Mouse (Mus musculus) kidney, postnatal 0 days (tissue): ENCODE data around the gene 1700001L19Rik. TPM values are rescaled to one million over a fixed set of nuclear protein-coding genes. Genes with fewer than 3 reads are reported as not detected.
"Not testable (repeated sequence)": the region's sequence is repeated elsewhere in the genome, so short reads cannot be mapped to it uniquely, and the experiment has no call there.

Experiments
- ATAC-seq: fragments of 200-750 bp; cut with Nextera tagmentation; replicated peaks from 2 replicates; pipeline ENCODE4 v1.8.0; 2017; ENCODE audit warnings: low read depth, moderate number of reproducible peaks, moderate TSS enrichment, moderate library complexity; ENCODE audit not compliant: low FRiP score
- DNase-seq: peaks from one replicate; pipeline ENCODE4 v3.0.0-alpha.2; 2016; ENCODE audit warnings: low spot score
- H3K27ac ChIP-seq: fragments of 300-500 bp; sonication (generic); 2 replicates; pipeline ENCODE4 v1.5.1; 2014; ENCODE audit warnings: mild to moderate bottlenecking
- H3K27me3 ChIP-seq: fragments of 300-500 bp; sonication (generic); 2 replicates; pipeline ENCODE4 v1.6.1; 2014; ENCODE audit warnings: low read length, mixed read lengths; ENCODE audit not compliant: insufficient read depth
- H3K36me3 ChIP-seq: fragments of 300-500 bp; sonication (generic); 2 replicates; pipeline ENCODE4 v1.6.1; 2014; ENCODE audit warnings: low read length, mixed read lengths; ENCODE audit not compliant: insufficient read depth
- H3K4me1 ChIP-seq: fragments of 300-500 bp; sonication (generic); replicated peaks from 2 replicates; pipeline ENCODE4 v1.6.1; 2014; ENCODE audit warnings: antibody characterized with exemption, low read length, mixed read lengths; ENCODE audit not compliant: insufficient read depth
- H3K4me2 ChIP-seq: fragments of 300-500 bp; sonication (generic); 2 replicates; pipeline ENCODE4 v1.6.1; 2014; ENCODE audit warnings: mild to moderate bottlenecking, low read length, moderate library complexity, mixed read lengths
- H3K4me3 ChIP-seq: fragments of 300-500 bp; sonication (generic); replicated peaks from 2 replicates; pipeline ENCODE4 v1.5.1; 2014; ENCODE audit warnings: low read depth, low read length
- H3K9ac ChIP-seq: fragments of 300-500 bp; sonication (generic); 2 replicates; pipeline ENCODE4 v1.6.1; 2014; ENCODE audit warnings: low read depth, low read length
- H3K9me3 ChIP-seq: fragments of 300-500 bp; sonication (generic); replicated peaks from 2 replicates; pipeline ENCODE4 v1.6.1; 2016; ENCODE audit warnings: low read length, inconsistent platforms, mixed read lengths
- CTCF ChIP-seq: IDR thresholded peaks from 2 replicates; pipeline ENCODE4 v1.5.1; 2016; ENCODE audit warnings: antibody characterized with exemption, low read depth, mild to moderate bottlenecking, moderate library complexity
- WGBS: fragments of 180-500 bp; shearing (Covaris S2); extraction: QIAGEN DNeasy Blood & Tissue Kit; methylation state at CpG from one replicate; pipeline ENCODE4 v1.1.7; 2014; 5-methylcytosine and 5-hydroxymethylcytosine counted together
- polyA plus RNA-seq: library from polyadenylated mRNA; unstranded; fragments of >200 nt; fragmentation: Nextera tagmentation; extraction: Ambion mirVana; gene quantifications from 2 replicates; pipeline ENCODE4 v1.2.1, GENCODE M21; 2015

The 1700001L19Rik gene
- polyA plus RNA-seq: 0.40 and 0.43 TPM in 2 replicates

- ATAC-seq (no peak), DNase-seq (no peak)
- Histone ChIP-seq H3K4me1 (no peaks in the 10 kb centered on the region), H3K36me3 (no peaks in the 10 kb centered on the region), H3K9me3 (no peaks in the 10 kb centered on the region), H3K4me2 (peak within 1 kb of the TSS; percentile 45), H3K27ac (no peak within 1 kb of the TSS), H3K27me3 (no peaks in the 10 kb centered on the region), H3K9ac (no peak within 1 kb of the TSS), H3K4me3 (no peak within 1 kb of the TSS)
- no peak for TF ChIP-seq CTCF
- WGBS: 12% methylated on average over 10 of the region's 10 CpGs
Observed at GRCm38 (mm10) chr13:68597199-68597598, at the start of gene 1700001L19Rik. 1700001L19Rik (plus strand) TSS chr13:68597421.

- DNase-seq: peak; percentile 52
Observed at GRCm38 (mm10) chr13:68553391-68553790, 43.8 kb upstream of the 1700001L19Rik start.

GRCm38 (mm10) chr13:68568110-68568509 is 29.1 kb upstream of the 1700001L19Rik start:
- no peak for DNase-seq
- 99% methylated on average over 9 of the region's 9 CpGs for WGBS
- no peak overlapping the region for H3K4me3 ChIP-seq
- H3K27ac ChIP-seq: no peak overlapping the region
- no peak overlapping the region for H3K9ac ChIP-seq
- H3K4me1 ChIP-seq: peaks cover 4% of the 10 kb centered on the region; the same call in 1 of the 2 replicates
- H3K27me3 ChIP-seq: no peaks in the 10 kb centered on the region
- no peak for ATAC-seq
- no peak for TF ChIP-seq CTCF
- H3K9me3 ChIP-seq: no peaks in the 10 kb centered on the region
- H3K36me3 ChIP-seq: peaks cover 53% of the 10 kb centered on the region
- no peak overlapping the region for H3K4me2 ChIP-seq

More at GRCm38 (mm10) chr13:68553391-68553790, 43.8 kb upstream of the 1700001L19Rik start:
- not testable (repeated sequence) for H3K9ac ChIP-seq, H3K4me1 ChIP-seq, ATAC-seq, H3K27ac ChIP-seq, H3K4me2 ChIP-seq, H3K9me3 ChIP-seq, H3K27me3 ChIP-seq, H3K36me3 ChIP-seq, H3K4me3 ChIP-seq
- peak; percentile 65 for TF ChIP-seq CTCF
- 12% methylated on average over 4 of the region's 6 CpGs for WGBS

GRCm38 (mm10) chr13:68568548-68568947 is 28.7 kb upstream of the 1700001L19Rik start:
- H3K4me1 ChIP-seq: peaks cover 8% of the 10 kb centered on the region
- no peak for DNase-seq
- H3K27me3 ChIP-seq: no peaks in the 10 kb centered on the region
- H3K4me2 ChIP-seq: no peak overlapping the region
- H3K36me3 ChIP-seq: peaks cover 49% of the 10 kb centered on the region
- H3K9me3 ChIP-seq: no peaks in the 10 kb centered on the region
- WGBS: 92% methylated on average over 11 of the region's 11 CpGs
- no peak for ATAC-seq
- TF ChIP-seq CTCF: no peak
- no peak overlapping the region for H3K9ac ChIP-seq
- no peak overlapping the region for H3K27ac ChIP-seq
- no peak overlapping the region for H3K4me3 ChIP-seq

GRCm38 (mm10) chr13:68569589-68570336 is 27.5 kb upstream of the 1700001L19Rik start:
- ATAC-seq: no peak
- Histone ChIP-seq H3K27ac (no peak overlapping the region), H3K4me1 (peaks cover 12% of the 10 kb centered on the region), H3K27me3 (no peaks in the 10 kb centered on the region), H3K4me3 (no peak overlapping the region), H3K9me3 (no peaks in the 10 kb centered on the region), H3K9ac (no peak overlapping the region), H3K4me2 (no peak overlapping the region), H3K36me3 (peaks cover 39% of the 10 kb centered on the region)
- peak; percentile 89 for DNase-seq
- TF ChIP-seq CTCF: peak; percentile 87
- WGBS: 58% methylated on average over 17 of the region's 17 CpGs

GRCm38 (mm10) chr13:68572247-68572646 is 25.0 kb upstream of the 1700001L19Rik start:
- Histone ChIP-seq H3K27me3 (no peaks in the 10 kb centered on the region), H3K27ac (peak overlapping the region; percentile 87), H3K36me3 (peaks cover 21% of the 10 kb centered on the region; the same call in 1 of the 2 replicates), H3K4me3 (no peak overlapping the region), H3K4me2 (no peak overlapping the region), H3K9ac (no peak overlapping the region), H3K4me1 (peaks cover 12% of the 10 kb centered on the region), H3K9me3 (no peaks in the 10 kb centered on the region)
- ATAC-seq: peak; percentile 29; the same call in 1 of the 2 replicates
- peak; percentile 28 for DNase-seq
- TF ChIP-seq CTCF: no peak
- 63% methylated on average over 19 of the region's 19 CpGs for WGBS
